Mouse (Mus musculus): ENCODE results near the gene Tm7sf2.
A peak's percentile ranks its signal among the peaks of the same experiment; 100 is the strongest.

Gene Tm7sf2

GRCm38 (mm10) chr19:6040002-6040401 lies 28.2 kb downstream of the Tm7sf2 start:
- DNase-seq: no peak

- no peak for DNase-seq
Observed at GRCm38 (mm10) chr19:6038326-6038725, 29.8 kb downstream of the Tm7sf2 start.

- no peak for DNase-seq
Observed at GRCm38 (mm10) chr19:6037695-6038094, 30.5 kb downstream of the Tm7sf2 start.

GRCm38 (mm10) chr19:6035966-6036585 lies 32.1 kb downstream of the Tm7sf2 start:
- no peak for DNase-seq

DNA sequence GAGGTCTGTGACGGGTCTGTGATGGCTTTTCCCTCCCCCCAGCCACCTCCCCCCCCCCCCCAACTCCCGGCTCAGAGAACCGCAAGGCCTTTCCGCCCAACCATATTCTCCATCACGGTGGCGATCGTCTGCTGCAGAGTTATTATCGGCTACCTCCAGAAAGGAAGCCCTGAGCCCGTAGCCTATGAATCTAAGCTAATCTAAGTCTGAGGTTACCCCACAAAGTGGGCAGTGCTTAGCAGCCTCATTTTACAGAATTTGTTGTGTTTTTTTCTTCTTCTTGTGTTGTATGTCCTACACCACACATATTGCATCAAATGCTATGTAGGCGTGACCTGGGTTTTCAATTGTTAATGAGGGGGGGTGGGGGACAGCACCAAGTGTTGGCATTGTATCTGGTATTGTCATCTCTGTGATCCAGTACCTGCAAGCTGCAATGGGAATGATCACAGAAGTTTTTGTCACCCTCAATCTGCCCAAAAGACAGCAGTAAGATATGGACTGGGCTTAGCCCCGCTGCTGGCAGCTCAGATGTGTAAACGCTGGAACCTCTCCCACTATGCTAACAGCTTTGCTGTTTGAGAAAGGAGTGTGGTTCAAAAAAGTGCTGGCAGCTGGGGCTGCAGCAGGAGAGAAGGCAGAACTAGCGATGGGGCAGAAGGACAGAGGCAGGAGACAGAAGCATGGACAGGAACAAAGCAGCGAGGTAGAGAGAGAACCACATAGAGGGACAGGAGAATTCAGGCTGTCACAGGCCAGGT lies 37.5 kb downstream of the Tm7sf2 start:
- DNase-seq: no peak

DNA sequence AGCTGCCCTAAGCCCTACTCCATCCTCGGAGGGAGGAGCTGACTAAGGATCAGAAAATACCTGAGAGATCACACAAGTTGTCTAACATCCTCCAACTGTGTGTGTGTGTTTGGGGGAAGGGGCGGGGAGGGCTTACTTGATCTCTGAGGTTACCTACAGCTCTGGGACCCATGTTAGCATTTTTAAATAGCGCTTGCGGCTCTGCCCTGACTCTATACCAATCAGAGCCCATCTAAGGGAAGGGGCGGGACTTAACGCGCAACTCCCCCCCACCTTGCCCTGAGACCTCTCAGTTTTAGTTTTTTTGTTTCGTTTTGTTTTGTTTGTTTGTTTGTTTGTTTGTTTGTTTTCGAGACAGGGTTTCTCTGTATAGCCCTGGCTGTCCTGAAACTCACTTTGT lies 38.7 kb downstream of the Tm7sf2 start:
- no peak for DNase-seq

- DNase-seq: peak in 1 of 2 experiments; percentile 34
Observed at GRCm38 (mm10) chr19:6028991-6029390, 39.2 kb downstream of the Tm7sf2 start.

- DNase-seq: no peak
Observed at GRCm38 (mm10) chr19:6023930-6024329, 44.2 kb downstream of the Tm7sf2 start.

DNA sequence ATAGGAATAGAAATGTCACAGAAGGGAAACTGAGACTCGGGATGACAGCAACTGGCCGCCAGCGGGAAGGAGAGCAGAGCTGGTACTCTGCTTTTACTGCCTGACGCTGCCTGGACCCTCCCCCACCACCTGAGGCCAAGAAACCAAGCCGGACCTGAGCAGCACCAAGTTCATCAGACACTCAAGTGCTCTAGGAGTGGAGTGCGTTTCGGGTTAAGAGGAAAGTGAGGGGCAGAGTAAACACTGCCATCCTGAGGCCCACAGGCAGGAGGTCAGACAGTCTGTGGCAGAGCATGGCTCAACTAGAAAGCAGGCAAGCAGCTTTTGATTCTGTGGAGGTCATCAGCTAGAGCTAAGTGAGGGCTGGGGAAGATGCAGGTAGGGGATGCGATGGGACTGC lies 45.1 kb downstream of the Tm7sf2 start:
- peak; percentile 22 to 50 for DNase-seq

DNA sequence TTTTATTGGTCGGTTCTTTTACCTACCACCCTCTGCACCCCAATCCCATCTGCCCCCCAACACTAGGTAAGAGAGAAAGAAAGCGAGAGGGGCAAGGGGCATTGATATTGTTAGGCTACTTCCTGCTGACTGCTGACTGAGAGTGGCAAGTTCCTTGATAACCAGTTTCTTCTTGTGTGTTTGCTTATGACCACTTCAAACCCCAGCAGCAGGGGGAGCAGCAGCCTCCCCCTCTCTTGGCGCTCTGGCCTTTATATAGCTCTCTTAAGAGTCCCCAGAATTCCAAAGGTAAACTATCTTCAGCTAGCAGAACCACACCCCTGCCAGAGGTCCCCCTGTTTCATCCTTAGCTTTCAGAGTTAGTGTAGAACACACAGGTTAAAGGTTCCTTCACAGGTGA lies 47.9 kb downstream of the Tm7sf2 start:
- DNase-seq: no peak

DNA sequence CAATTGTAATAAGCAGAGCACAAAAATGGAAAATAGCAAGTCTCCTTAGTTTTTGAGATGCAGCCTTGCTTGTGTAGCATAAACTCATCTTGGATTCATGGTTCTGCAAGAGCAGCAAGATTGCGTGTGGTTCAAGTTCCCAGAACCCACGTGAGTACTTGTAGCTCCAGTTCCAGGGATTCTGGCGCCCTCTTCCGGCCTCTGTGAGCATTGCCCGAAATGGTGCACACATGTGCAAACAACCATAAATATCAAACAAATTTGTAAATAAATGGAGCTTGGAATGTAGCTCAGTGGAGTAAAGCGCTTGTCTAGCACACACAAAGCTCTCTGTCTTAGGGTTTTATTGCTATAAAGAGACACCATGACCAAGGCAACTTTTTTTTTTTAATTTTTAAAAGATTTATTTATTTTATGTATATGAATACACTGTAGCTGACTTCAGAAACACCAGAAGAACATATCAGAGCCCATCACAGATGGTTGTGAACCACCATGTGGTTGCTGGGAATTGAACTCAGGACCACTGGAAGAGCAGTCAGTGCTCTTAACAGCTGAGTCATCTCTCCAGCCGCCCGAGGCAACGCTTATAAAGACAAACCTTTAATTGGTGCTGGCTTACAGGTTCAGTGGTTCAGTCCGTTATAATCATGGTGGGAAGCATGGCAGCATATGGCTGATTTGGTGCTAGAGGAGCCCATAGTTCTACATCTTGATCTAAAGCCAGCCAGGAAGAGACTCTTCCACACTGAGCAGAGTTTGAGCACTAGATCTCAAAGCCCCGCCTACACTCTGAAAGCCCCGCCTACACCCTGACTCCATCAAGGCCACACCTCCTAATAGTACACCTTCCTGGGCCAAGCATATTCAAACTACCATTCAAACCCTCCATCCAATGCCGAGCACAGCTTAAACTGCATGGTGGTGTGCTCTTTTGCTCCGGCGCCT lies 49.8 kb downstream of the Tm7sf2 start:
- DNase-seq: peak; percentile 87 to 91

- no peak for DNase-seq
Observed at GRCm38 (mm10) chr19:6016532-6016931, 51.6 kb downstream of the Tm7sf2 start.

DNA sequence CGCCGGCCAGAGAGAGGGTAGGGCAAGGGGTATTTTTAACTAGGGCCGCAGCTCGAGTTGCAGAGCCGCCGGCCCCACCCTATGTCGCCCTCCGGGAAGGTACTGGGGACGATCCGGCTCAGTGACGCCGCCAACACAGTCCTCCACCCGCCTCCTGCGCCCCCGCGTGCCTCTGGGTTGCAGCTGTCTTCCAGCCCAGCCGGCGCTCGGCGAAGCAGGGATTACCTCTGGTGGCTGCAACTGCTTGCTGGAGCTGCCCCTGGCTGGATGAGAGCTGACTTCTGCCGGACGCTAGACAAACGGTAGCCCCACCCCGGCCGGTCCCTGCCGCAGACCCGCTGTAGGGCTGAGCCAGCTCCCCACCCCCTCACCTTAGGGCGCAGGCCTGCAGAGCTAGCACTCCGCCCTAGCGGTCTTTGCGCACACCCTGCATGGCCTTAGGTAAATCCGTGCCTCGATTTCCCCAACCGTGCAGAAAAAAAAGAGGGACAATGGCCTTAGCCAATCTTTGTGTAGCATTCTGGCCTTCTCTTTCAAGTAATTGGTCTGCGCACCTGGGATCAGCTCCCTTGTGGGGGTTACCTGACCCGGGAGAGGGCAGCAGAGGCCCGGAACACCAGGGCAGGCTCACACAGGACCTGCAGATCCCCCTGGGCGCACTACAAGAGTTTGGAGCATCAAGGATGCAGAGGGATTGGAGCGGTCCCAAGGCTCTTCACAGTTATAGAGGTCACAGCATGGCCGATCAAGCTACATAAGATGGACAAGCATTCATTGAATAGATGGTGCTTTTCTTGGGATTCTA lies 52.5 kb downstream of the Tm7sf2 start, which contains the start of gene Capn1:
Gene Capn1, minus strand, starts transcription at position 387 of the 805 bp plus-strand sequence.
- peak; percentile 84 to 85 for DNase-seq

- DNase-seq: peak; percentile 66 to 67
Observed at GRCm38 (mm10) chr19:6014991-6015510, 53.1 kb downstream of the Tm7sf2 start.

DNA sequence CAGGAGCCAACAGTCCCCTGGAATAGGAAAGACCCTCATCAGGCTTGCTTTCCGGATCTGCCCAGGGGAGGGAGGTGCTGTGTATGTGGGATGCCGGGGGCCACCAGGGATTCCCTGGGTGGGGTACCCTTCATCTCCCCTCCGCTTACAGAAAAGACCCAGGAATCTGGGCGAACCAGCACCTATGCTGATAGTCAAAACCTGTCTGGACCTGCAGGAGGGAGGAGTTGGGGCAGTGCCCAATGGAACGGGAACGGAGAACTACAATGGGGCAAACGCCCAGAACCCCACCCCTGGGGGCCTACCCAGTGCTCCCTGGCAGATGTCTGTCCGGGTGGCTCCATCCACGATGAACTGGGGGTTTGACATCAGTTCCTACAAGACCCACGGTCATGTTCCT lies 54.5 kb downstream of the Tm7sf2 start:
- DNase-seq: no peak

All from lung, postnatal 4 days (tissue).